In genomic region chr9:91368946-91369292, GRCm38 (mm10) we compare ENCODE assay signal across 17 mouse cellular contexts. TPM values are rescaled to one million over a fixed set of nuclear protein-coding genes. Genes with fewer than 3 reads are reported as not detected.
DNase-seq lines count a peak whose midpoint lies in the region; ATAC-seq lines count a peak whose summit lies in the region.
"Had no signal": no experiment of that assay in that cellular context is flagged by ENCODE, and none has a peak within 500 bp of the region (broad histone marks: within the 10 kb centered on the region; RNA-seq: fewer than 3 reads in every experiment).

No protein-coding gene starts in this region.

- H3K4me1 ChIP-seq in embryonic facial prominence, embryonic 14.5 days (ENCODE audit: control insufficient read depth, insufficient read depth, low read length): no peaks in the 10 kb centered on the region
- peaks cover 3% of the 10 kb centered on the region; the same call in 1 of the 2 replicates for H3K4me1 ChIP-seq in hindbrain, embryonic 11.5 days (replicated peaks; ENCODE audit: control insufficient read depth, insufficient read depth, low read length)
- peaks cover 13% of the 10 kb centered on the region for H3K4me1 ChIP-seq in midbrain, embryonic 13.5 days (replicated peaks)

- peaks cover 99% of the 10 kb centered on the region for H3K27me3 ChIP-seq in embryonic facial prominence, embryonic 14.5 days (replicated peaks; ENCODE audit: control insufficient read depth, insufficient read depth, low read length)
- H3K27me3 ChIP-seq in hindbrain, embryonic 11.5 days (ENCODE audit: control insufficient read depth, insufficient read depth, low read length): peaks cover 69% of the 10 kb centered on the region
- H3K27me3 ChIP-seq in midbrain, embryonic 13.5 days: peaks cover 71% of the 10 kb centered on the region

- no peak overlapping the region for H3K9ac ChIP-seq in embryonic facial prominence, embryonic 14.5 days (ENCODE audit: low read depth, low read length)
- H3K9ac ChIP-seq in hindbrain, embryonic 11.5 days (ENCODE audit: low read depth, low read length): peak overlapping the region; percentile 64
- H3K9ac ChIP-seq in midbrain, embryonic 13.5 days (replicated peaks): peak overlapping the region; percentile 72
- H3K9ac ChIP-seq: heart, embryonic 15.5 days; liver, embryonic 13.5 days had no signal

- ATAC-seq in embryonic facial prominence, embryonic 14.5 days (ENCODE audit: low read depth): no peak
- ATAC-seq in hindbrain, embryonic 11.5 days (ENCODE audit: low FRiP score): no peak
- no peak for ATAC-seq in midbrain, embryonic 13.5 days

- WGBS in embryonic facial prominence, embryonic 14.5 days: 6% methylated on average over 13 of the region's 13 CpGs
- 3% methylated on average over 13 of the region's 13 CpGs for WGBS in hindbrain, embryonic 11.5 days
- 8% methylated on average over 13 of the region's 13 CpGs for WGBS in midbrain, embryonic 13.5 days

- H3K27ac ChIP-seq in embryonic facial prominence, embryonic 14.5 days (replicated peaks; ENCODE audit: low read depth, low read length): no peak overlapping the region
- peak overlapping the region; percentile 86; the same call in 1 of the 2 replicates for H3K27ac ChIP-seq in hindbrain, embryonic 11.5 days (ENCODE audit: low read depth, low read length)
- peak overlapping the region; percentile 89 for H3K27ac ChIP-seq in midbrain, embryonic 13.5 days
- H3K27ac ChIP-seq: heart, embryonic 15.5 days; kidney, postnatal 0 days; liver, embryonic 13.5 days had no signal

- intact Hi-C loops in gastrocnemius, postnatal 36 days (cut with DNase I): no loop called here

- H3K9me3 ChIP-seq in embryonic facial prominence, embryonic 14.5 days (ENCODE audit: control insufficient read depth, low read length): no peaks in the 10 kb centered on the region
- H3K9me3 ChIP-seq in hindbrain, embryonic 11.5 days (ENCODE audit: control insufficient read depth, low read length): no peaks in the 10 kb centered on the region
- H3K9me3 ChIP-seq in midbrain, embryonic 13.5 days: no peaks in the 10 kb centered on the region
- H3K9me3 ChIP-seq: heart, embryonic 15.5 days; liver, embryonic 13.5 days had no signal

- H3K36me3 ChIP-seq in embryonic facial prominence, embryonic 14.5 days (ENCODE audit: control insufficient read depth, insufficient read depth, low read length): no peaks in the 10 kb centered on the region
- no peaks in the 10 kb centered on the region for H3K36me3 ChIP-seq in hindbrain, embryonic 11.5 days (ENCODE audit: control insufficient read depth, insufficient read depth, low read length)
- H3K36me3 ChIP-seq in midbrain, embryonic 13.5 days: no peaks in the 10 kb centered on the region
- H3K36me3 ChIP-seq: heart, embryonic 15.5 days; liver, embryonic 13.5 days had no signal

- H3K4me2 ChIP-seq in embryonic facial prominence, embryonic 14.5 days (ENCODE audit: low read depth, low read length): peak overlapping the region; percentile 7; the same call in 1 of the 2 replicates
- H3K4me2 ChIP-seq in hindbrain, embryonic 11.5 days (replicated peaks; ENCODE audit: low read depth, low read length): peak overlapping the region; percentile 34
- peak overlapping the region; percentile 55 for H3K4me2 ChIP-seq in midbrain, embryonic 13.5 days (replicated peaks)
- H3K4me2 ChIP-seq: heart, embryonic 15.5 days; liver, embryonic 13.5 days had no signal

- no peak overlapping the region for H3K4me3 ChIP-seq in embryonic facial prominence, embryonic 14.5 days (ENCODE audit: low read depth, low read length)
- H3K4me3 ChIP-seq in hindbrain, embryonic 11.5 days (ENCODE audit: low read depth, low read length): peak overlapping the region; percentile 34
- H3K4me3 ChIP-seq in midbrain, embryonic 13.5 days (replicated peaks): peak overlapping the region; percentile 36
- H3K4me3 ChIP-seq: heart, embryonic 15.5 days; liver, embryonic 13.5 days had no signal

- peak; percentile 2 for DNase-seq in R1 (ENCODE audit: low read depth, low spot score)
- no peak for DNase-seq in embryonic facial prominence, embryonic 14.5 days (ENCODE audit: low spot score)
- DNase-seq in hindbrain, embryonic 11.5 days (ENCODE audit: low spot score): no peak
- DNase-seq in gastrocnemius, postnatal 36 days: no peak
- DNase-seq in layer of hippocampus, adult 9-11 months: no peak
- no peak for DNase-seq in left cerebral cortex, adult 8-10 months (ENCODE audit: low spot score in 2 of 2)
- DNase-seq in liver: no peak
- DNase-seq: liver, embryonic 13.5 days; lung, postnatal 10 days; right cerebral cortex, postnatal 25 days; thymus, postnatal 25 days had no signal

RNA-seq across cellular contexts. Expression of gene Zic1, which starts 3.3 kb away (rescaled TPM):
- 2.7 and 2.8 TPM in 2 replicates for polyA plus RNA-seq in embryonic facial prominence, embryonic 14.5 days (2014; fragmentation: Nextera tagmentation; extraction: Ambion mirVana)
- polyA plus RNA-seq in hindbrain, embryonic 11.5 days (2014; fragmentation: Nextera tagmentation; extraction: Ambion mirVana): 18.2 and 23.8 TPM in 2 replicates
- 14.8 and 16.4 TPM in 2 replicates for polyA plus RNA-seq in midbrain, embryonic 13.5 days (2015; fragmentation: Nextera tagmentation; extraction: Ambion mirVana)
- total RNA-seq in gastrocnemius, postnatal 36 days (2021): 1 to 10 TPM; 1.3 to 2.8 TPM
- total RNA-seq in left cerebral cortex, adult 8-10 months (2022): 10 to 100 TPM; 13.6 to 36.2 (median 24.1) TPM
- total RNA-seq: granulocyte monocyte progenitor cell, adult 5-6 weeks; MEL had no signal
- polyA plus RNA-seq: kidney, postnatal 0 days; stomach, embryonic 14.5 days had no signal

RNA-seq across cellular contexts. Expression of gene Zic4, which starts 6.7 kb away (rescaled TPM):
- 7.6 and 9.7 TPM in 2 replicates for polyA plus RNA-seq in embryonic facial prominence, embryonic 14.5 days (2014; fragmentation: Nextera tagmentation; extraction: Ambion mirVana)
- 32.8 and 36.5 TPM in 2 replicates for polyA plus RNA-seq in hindbrain, embryonic 11.5 days (2014; fragmentation: Nextera tagmentation; extraction: Ambion mirVana)
- 53.2 and 56.6 TPM in 2 replicates for polyA plus RNA-seq in midbrain, embryonic 13.5 days (2015; fragmentation: Nextera tagmentation; extraction: Ambion mirVana)
- total RNA-seq in gastrocnemius, postnatal 36 days (2021): under 1 TPM in 1 of 2 experiments, not detected in 1; 0.43 TPM
- total RNA-seq in left cerebral cortex, adult 8-10 months (2022): 1 to 10 TPM; 3.2 to 8.1 (median 5.6) TPM
- total RNA-seq: granulocyte monocyte progenitor cell, adult 5-6 weeks; MEL had no signal
- polyA plus RNA-seq: heart, embryonic 15.5 days; kidney, postnatal 0 days; liver, embryonic 13.5 days; stomach, embryonic 14.5 days had no signal
